Mouse (Mus musculus): Measurements from ENCODE around the gene Med8. TPM values are rescaled to one million over a fixed set of nuclear protein-coding genes. Genes with fewer than 3 reads are reported as not detected.

The Med8 gene
- polyA plus RNA-seq, 1 experiment from 2014 or later: 109 TPM

DNA sequence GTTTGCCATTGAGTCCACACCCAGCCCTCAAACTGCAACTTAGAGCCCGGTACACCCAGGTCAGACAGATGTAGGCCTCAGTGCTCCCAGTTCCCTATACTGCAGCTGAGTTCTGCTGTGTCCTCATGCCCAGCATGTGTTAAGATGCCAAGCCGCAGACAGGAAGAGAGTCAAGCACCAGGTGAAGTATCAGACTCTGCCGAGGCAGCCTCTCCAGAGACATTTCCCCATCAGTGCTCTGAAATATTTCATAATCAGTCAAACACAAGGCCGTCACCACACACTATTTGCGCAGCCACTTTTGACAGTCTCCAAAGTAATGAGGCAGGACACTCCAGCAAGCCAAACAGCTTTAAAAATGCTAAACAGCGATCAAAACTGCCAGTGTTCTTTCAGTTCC, 10.7 kb upstream of the Med8 start:
- Histone ChIP-seq H3K27me3 (ENCODE audit: control insufficient read depth, insufficient read depth, low read length) (no peaks in the 10 kb centered on the region), H3K4me3 (replicated peaks; ENCODE audit: low read depth, low read length) (no peak overlapping the region), H3K4me2 (ENCODE audit: low read length) (no peak overlapping the region), H3K9ac (replicated peaks; ENCODE audit: low read length) (no peak overlapping the region), H3K4me1 (ENCODE audit: control insufficient read depth, insufficient read depth, low read length) (no peaks in the 10 kb centered on the region), H3K36me3 (ENCODE audit: control insufficient read depth, insufficient read depth, low read length) (peaks cover 99% of the 10 kb centered on the region), H3K9me3 (ENCODE audit: control insufficient read depth, low read length) (no peaks in the 10 kb centered on the region), H3K27ac (replicated peaks; ENCODE audit: low read depth, low read length) (no peak overlapping the region)
- 96% methylated on average over 6 of the region's 6 CpGs for WGBS
- DNase-seq: no peak
- no peak for ATAC-seq (ENCODE audit: low FRiP score, low TSS enrichment)

DNA sequence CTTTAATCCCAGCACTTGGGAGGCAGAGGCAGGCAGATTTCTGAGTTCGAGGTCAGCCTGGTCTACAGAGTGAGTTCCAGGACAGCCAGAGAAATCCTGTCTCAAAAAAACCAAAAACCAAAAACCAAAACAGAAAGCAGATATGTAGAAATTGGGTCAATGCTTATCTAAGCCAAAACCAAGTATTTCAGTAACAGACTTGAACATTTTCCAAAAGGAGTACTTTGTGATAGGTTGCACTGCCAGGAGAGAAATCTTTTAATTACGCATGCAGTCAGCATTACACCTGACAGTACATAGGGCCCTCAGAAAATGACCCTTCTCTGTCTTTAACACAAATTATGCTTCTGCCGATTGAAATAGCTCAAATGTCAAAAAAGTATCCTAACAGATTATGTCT, 7.7 kb upstream of the Med8 start:
- Histone ChIP-seq H3K9me3 (ENCODE audit: control insufficient read depth, low read length) (no peaks in the 10 kb centered on the region), H3K4me3 (replicated peaks; ENCODE audit: low read depth, low read length) (no peak overlapping the region), H3K4me1 (ENCODE audit: control insufficient read depth, insufficient read depth, low read length) (no peaks in the 10 kb centered on the region), H3K27me3 (ENCODE audit: control insufficient read depth, insufficient read depth, low read length) (no peaks in the 10 kb centered on the region), H3K27ac (replicated peaks; ENCODE audit: low read depth, low read length) (no peak overlapping the region), H3K9ac (replicated peaks; ENCODE audit: low read length) (no peak overlapping the region), H3K36me3 (ENCODE audit: control insufficient read depth, insufficient read depth, low read length) (peaks cover 79% of the 10 kb centered on the region), H3K4me2 (ENCODE audit: low read length) (no peak overlapping the region)
- WGBS: 95% methylated on average over 3 of the region's 3 CpGs
- DNase-seq: no peak
- no peak for ATAC-seq (ENCODE audit: low FRiP score, low TSS enrichment)

DNA sequence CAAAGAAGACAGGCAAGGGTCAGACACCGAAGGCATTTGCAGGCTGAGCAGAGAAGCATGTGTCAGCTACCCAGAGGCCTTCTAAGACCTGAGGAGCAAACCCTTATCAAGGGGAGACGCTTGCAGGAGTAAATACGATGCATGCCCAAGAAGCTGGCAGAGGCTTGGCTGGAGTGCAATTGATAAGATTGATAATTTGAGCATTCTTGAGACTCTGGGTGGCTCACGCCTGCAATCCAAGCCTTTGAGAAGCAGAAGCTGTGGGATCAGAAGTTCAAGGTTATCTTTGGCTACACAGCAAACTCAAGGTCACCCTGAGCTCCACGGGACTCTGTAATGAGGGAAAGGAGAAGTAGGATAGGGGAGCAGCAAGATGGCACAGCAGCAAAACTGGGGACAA, 7.2 kb upstream of the Med8 start:
- H3K4me3 ChIP-seq (replicated peaks; ENCODE audit: low read depth, low read length): no peak overlapping the region
- no peak for ATAC-seq (ENCODE audit: low FRiP score, low TSS enrichment)
- peaks cover 74% of the 10 kb centered on the region for H3K36me3 ChIP-seq (ENCODE audit: control insufficient read depth, insufficient read depth, low read length)
- H3K27ac ChIP-seq (replicated peaks; ENCODE audit: low read depth, low read length): no peak overlapping the region
- H3K9ac ChIP-seq (replicated peaks; ENCODE audit: low read length): no peak overlapping the region
- H3K4me2 ChIP-seq (ENCODE audit: low read length): no peak overlapping the region
- no peak for DNase-seq
- H3K9me3 ChIP-seq (ENCODE audit: control insufficient read depth, low read length): no peaks in the 10 kb centered on the region
- H3K27me3 ChIP-seq (ENCODE audit: control insufficient read depth, insufficient read depth, low read length): no peaks in the 10 kb centered on the region
- H3K4me1 ChIP-seq (ENCODE audit: control insufficient read depth, insufficient read depth, low read length): no peaks in the 10 kb centered on the region
- 96% methylated on average over 5 of the region's 5 CpGs for WGBS

DNA sequence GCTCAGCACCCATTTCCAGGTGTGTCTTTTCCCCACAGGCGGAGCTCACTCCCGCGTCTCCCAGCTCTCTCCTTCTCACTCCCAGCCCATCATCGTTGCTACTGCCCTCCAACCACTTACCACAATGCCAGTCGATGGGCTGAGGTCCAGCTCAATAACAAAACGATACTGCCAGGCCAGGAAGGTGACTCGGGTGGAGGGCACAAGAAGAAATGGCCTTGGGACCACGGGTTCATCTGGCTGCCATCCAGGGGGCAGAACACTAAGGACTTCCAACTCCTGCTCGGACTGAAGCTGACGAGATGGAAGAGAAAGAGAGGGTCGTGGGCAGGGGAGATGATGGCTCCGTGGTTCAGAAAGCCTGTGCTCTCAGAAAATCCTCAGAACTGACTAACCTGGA, 6.4 kb upstream of the Med8 start:
- Histone ChIP-seq H3K27me3 (ENCODE audit: control insufficient read depth, insufficient read depth, low read length) (no peaks in the 10 kb centered on the region), H3K27ac (replicated peaks; ENCODE audit: low read depth, low read length) (no peak overlapping the region), H3K9me3 (ENCODE audit: control insufficient read depth, low read length) (no peaks in the 10 kb centered on the region), H3K4me1 (ENCODE audit: control insufficient read depth, insufficient read depth, low read length) (0 out of 2 replicates have a peak, but pooled peaks cover 2% of the 10 kb centered on the region), H3K4me3 (replicated peaks; ENCODE audit: low read depth, low read length) (no peak overlapping the region), H3K36me3 (ENCODE audit: control insufficient read depth, insufficient read depth, low read length) (peaks cover 67% of the 10 kb centered on the region), H3K4me2 (ENCODE audit: low read length) (no peak overlapping the region), H3K9ac (replicated peaks; ENCODE audit: low read length) (no peak overlapping the region)
- no peak for ATAC-seq (ENCODE audit: low FRiP score, low TSS enrichment)
- DNase-seq: no peak
- 96% methylated on average over 12 of the region's 12 CpGs for WGBS

DNA sequence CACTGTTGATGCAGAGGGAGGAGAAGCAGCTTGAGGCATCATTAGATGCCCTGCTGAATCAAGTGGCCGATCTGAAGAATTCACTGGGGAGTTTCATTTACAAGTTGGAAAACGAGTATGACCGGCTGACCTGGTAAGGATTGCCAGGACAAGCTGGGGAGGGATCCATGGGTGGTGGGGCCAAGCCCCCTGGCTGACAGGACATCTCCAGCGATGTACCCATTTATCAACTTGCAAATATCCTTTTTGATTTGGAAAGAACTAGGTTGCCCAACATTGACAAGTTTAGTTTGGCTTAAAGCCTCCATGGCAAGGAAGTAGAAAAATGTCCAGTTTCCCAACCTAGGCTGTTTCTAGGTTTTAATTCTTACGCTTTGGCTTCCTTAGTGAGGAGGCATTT, 1.7 kb downstream of the Med8 start:
- ATAC-seq (ENCODE audit: low FRiP score, low TSS enrichment): no peak
- Histone ChIP-seq H3K27ac (replicated peaks; ENCODE audit: low read depth, low read length) (no peak overlapping the region), H3K27me3 (ENCODE audit: control insufficient read depth, insufficient read depth, low read length) (no peaks in the 10 kb centered on the region), H3K36me3 (ENCODE audit: control insufficient read depth, insufficient read depth, low read length) (peaks cover 48% of the 10 kb centered on the region), H3K4me3 (replicated peaks; ENCODE audit: low read depth, low read length) (no peak overlapping the region), H3K4me1 (ENCODE audit: control insufficient read depth, insufficient read depth, low read length) (peaks cover 15% of the 10 kb centered on the region), H3K9me3 (ENCODE audit: control insufficient read depth, low read length) (no peaks in the 10 kb centered on the region), H3K9ac (replicated peaks; ENCODE audit: low read length) (no peak overlapping the region), H3K4me2 (ENCODE audit: low read length) (no peak overlapping the region)
- 95% methylated on average over 5 of the region's 5 CpGs for WGBS
- no peak for DNase-seq

DNA sequence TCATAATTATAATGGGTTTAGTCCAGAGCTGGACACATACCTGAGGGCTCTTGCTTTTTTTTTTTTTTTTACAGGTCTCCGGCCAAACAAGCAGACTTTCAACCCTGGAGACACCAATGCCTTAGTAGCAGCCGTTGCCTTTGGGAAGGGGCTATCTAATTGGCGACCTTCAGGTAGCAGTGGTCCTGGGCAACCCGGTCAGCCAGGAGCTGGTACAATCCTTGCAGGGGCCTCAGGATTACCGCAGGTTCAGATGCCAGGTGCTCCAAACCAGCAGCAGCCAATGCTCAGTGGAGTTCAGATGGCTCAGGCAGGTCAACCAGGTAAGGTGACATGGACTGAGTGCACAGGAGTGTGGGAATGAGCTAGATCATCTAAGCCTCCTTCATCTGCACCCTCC, 4.4 kb downstream of the Med8 start:
- no peak for DNase-seq
- ATAC-seq (ENCODE audit: low FRiP score, low TSS enrichment): no peak
- no peaks in the 10 kb centered on the region for H3K9me3 ChIP-seq (ENCODE audit: control insufficient read depth, low read length)
- no peak overlapping the region for H3K27ac ChIP-seq (replicated peaks; ENCODE audit: low read depth, low read length)
- H3K36me3 ChIP-seq (ENCODE audit: control insufficient read depth, insufficient read depth, low read length): peaks cover 73% of the 10 kb centered on the region
- WGBS: 98% methylated on average over 5 of the region's 5 CpGs
- H3K4me1 ChIP-seq (ENCODE audit: control insufficient read depth, insufficient read depth, low read length): peaks cover 7% of the 10 kb centered on the region
- H3K4me3 ChIP-seq (replicated peaks; ENCODE audit: low read depth, low read length): no peak overlapping the region
- no peak overlapping the region for H3K9ac ChIP-seq (replicated peaks; ENCODE audit: low read length)
- no peak overlapping the region for H3K4me2 ChIP-seq (ENCODE audit: low read length)
- no peaks in the 10 kb centered on the region for H3K27me3 ChIP-seq (ENCODE audit: control insufficient read depth, insufficient read depth, low read length)

DNA sequence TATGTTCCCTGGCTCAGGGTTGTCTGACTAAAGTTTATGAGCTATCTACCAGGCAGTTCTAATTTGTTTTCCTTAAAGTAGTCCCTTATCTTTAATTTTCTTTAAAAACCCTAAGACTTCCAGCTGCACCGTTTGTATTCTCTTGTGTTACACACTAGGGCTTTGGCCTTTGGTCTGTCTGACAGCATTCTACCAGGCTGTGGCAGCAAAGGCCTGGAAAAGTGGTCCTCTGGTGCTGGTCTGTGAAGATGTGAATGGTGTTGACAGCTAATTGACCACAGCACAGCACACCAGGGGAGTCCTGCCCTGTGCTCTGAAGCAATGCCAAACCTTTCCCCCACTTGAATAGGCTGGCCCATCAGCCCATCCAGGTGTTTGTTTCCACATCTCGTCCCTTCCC, 6.6 kb downstream of the Med8 start:
- no peak overlapping the region for H3K4me3 ChIP-seq (replicated peaks; ENCODE audit: low read depth, low read length)
- H3K36me3 ChIP-seq (ENCODE audit: control insufficient read depth, insufficient read depth, low read length): peaks cover 91% of the 10 kb centered on the region
- H3K4me2 ChIP-seq (ENCODE audit: low read length): no peak overlapping the region
- no peaks in the 10 kb centered on the region for H3K27me3 ChIP-seq (ENCODE audit: control insufficient read depth, insufficient read depth, low read length)
- ATAC-seq (ENCODE audit: low FRiP score, low TSS enrichment) (no peak), DNase-seq (no peak)
- H3K9me3 ChIP-seq (ENCODE audit: control insufficient read depth, low read length): no peaks in the 10 kb centered on the region
- 88% methylated on average over 2 of the region's 2 CpGs for WGBS
- no peak overlapping the region for H3K27ac ChIP-seq (replicated peaks; ENCODE audit: low read depth, low read length)
- H3K9ac ChIP-seq (replicated peaks; ENCODE audit: low read length): no peak overlapping the region
- H3K4me1 ChIP-seq (ENCODE audit: control insufficient read depth, insufficient read depth, low read length): no peaks in the 10 kb centered on the region

DNA sequence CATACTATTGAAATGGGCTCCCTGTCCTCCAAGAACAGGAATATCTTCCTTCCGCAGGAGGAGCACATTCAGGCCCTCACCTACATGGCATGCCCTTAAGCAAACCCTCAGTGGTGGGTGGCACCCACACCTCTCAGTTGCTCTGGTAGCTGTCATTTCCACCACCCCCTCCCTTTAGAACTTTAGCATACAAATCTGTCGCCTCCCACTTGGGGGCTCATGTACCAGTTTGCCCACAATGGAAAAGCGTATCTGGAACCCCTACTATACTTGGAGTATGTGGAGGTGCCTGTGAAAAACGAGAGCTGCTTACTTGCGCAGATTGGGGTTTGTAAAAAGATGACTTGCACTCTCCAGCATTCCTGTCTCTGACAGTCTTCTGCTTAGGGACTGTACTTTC, 7.2 kb downstream of the Med8 start:
- H3K9me3 ChIP-seq (ENCODE audit: control insufficient read depth, low read length): no peaks in the 10 kb centered on the region
- peaks cover 92% of the 10 kb centered on the region for H3K36me3 ChIP-seq (ENCODE audit: control insufficient read depth, insufficient read depth, low read length)
- DNase-seq (no peak), ATAC-seq (ENCODE audit: low FRiP score, low TSS enrichment) (no peak)
- H3K4me1 ChIP-seq (ENCODE audit: control insufficient read depth, insufficient read depth, low read length): no peaks in the 10 kb centered on the region
- no peak overlapping the region for H3K4me3 ChIP-seq (replicated peaks; ENCODE audit: low read depth, low read length)
- WGBS: 98% methylated on average over 5 of the region's 5 CpGs
- H3K4me2 ChIP-seq (ENCODE audit: low read length): no peak overlapping the region
- no peak overlapping the region for H3K27ac ChIP-seq (replicated peaks; ENCODE audit: low read depth, low read length)
- H3K9ac ChIP-seq (replicated peaks; ENCODE audit: low read length): no peak overlapping the region
- H3K27me3 ChIP-seq (ENCODE audit: control insufficient read depth, insufficient read depth, low read length): no peaks in the 10 kb centered on the region

DNA sequence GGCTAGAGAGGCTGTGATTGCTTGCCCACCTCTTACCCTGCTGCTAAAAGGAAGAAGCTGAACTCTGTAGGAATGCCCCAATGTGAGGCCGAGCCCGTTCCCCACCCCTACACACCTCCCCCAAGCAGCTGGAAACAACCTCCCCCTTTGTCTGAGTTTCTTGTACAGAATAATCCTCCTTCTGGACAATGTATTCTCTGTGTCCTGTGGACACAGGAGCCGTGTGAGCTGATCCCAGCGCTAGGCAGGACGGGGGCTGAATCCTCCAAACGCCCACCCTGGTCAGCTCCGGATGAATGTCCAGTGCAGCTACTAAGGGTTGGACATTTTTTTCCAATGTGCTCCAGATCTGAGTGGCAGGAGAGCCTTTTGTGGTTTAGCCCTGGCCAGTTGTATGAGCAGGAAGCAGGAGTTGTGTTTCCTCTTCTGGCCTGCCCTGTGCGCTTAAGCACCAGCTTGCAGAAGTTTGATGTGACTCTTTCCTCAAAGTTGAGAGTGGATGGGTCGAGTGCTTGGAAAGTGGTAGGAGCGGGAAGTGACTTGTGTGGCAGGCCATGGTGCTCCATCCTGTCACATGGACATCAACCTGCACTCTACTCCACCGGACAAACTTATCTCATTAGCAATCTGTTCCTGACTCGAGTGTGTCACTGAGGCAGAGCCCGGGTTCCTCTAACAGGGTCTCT, 8.1 kb downstream of the Med8 start:
- no peaks in the 10 kb centered on the region for H3K4me1 ChIP-seq (ENCODE audit: control insufficient read depth, insufficient read depth, low read length)
- H3K36me3 ChIP-seq (ENCODE audit: control insufficient read depth, insufficient read depth, low read length): peaks cover 92% of the 10 kb centered on the region
- H3K27me3 ChIP-seq (ENCODE audit: control insufficient read depth, insufficient read depth, low read length): no peaks in the 10 kb centered on the region
- no peak overlapping the region for H3K4me2 ChIP-seq (ENCODE audit: low read length)
- WGBS: 77% methylated on average over 13 of the region's 13 CpGs
- no peak overlapping the region for H3K27ac ChIP-seq (replicated peaks; ENCODE audit: low read depth, low read length)
- no peaks in the 10 kb centered on the region for H3K9me3 ChIP-seq (ENCODE audit: control insufficient read depth, low read length)
- ATAC-seq (ENCODE audit: low FRiP score, low TSS enrichment) (no peak), DNase-seq (no peak)
- H3K9ac ChIP-seq (replicated peaks; ENCODE audit: low read length): no peak overlapping the region
- no peak overlapping the region for H3K4me3 ChIP-seq (replicated peaks; ENCODE audit: low read depth, low read length)

Data from midbrain, embryonic 14.5 days (tissue).